Mouse (Mus musculus) v-Abl transformed pro-B cells (cell line): Measurements from ENCODE around the gene Rbpms2.

Experiments
- in situ Hi-C, 2 experiments: fragments of 400-800 bp; cut with MboI; formaldehyde crosslinking; loops; one replicate each; pipeline ENCODE4 v1.15.1; 2025; ENCODE audit not compliant: unreplicated experiment in 2 of 2

Rbpms2 gene

GRCm38 (mm10) chr9:65649997-65650396 lies 20.5 kb downstream of the Rbpms2 start:
- in situ Hi-C loops = loop anchor here in 1 of 2 experiments (25.0 kb wide), 1 partner anchor 138 kb away; the partner anchor contains the start of gene Ankdd1a

GRCm38 (mm10) chr9:65651957-65652356 lies 22.5 kb downstream of the Rbpms2 start:
- in situ Hi-C loops = loop anchor here in 1 of 2 experiments (25.0 kb wide), 1 partner anchor 140 kb away; the partner anchor contains the start of gene Ankdd1a

GRCm38 (mm10) chr9:65653741-65654140 lies 24.3 kb downstream of the Rbpms2 start:
- in situ Hi-C loops = loop anchor here in 1 of 2 experiments (25.0 kb wide), 1 partner anchor 141 kb away; the partner anchor contains the start of gene Ankdd1a

- in situ Hi-C loops = loop anchor here in 1 of 2 experiments (25.0 kb wide), 1 partner anchor 142 kb away; the partner anchor contains the start of gene Ankdd1a
Observed at GRCm38 (mm10) chr9:65654700-65655237, 25.3 kb downstream of the Rbpms2 start.

- in situ Hi-C loops = loop anchor here in 1 of 2 experiments (25.0 kb wide), 1 partner anchor 143 kb away; the partner anchor contains the start of gene Ankdd1a
Observed at GRCm38 (mm10) chr9:65655540-65655939, 26.1 kb downstream of the Rbpms2 start.

GRCm38 (mm10) chr9:65657218-65657617 lies 27.8 kb downstream of the Rbpms2 start:
- in situ Hi-C loops = loop anchor here in 1 of 2 experiments (25.0 kb wide), 1 partner anchor 145 kb away; the partner anchor contains the start of gene Ankdd1a

GRCm38 (mm10) chr9:65661029-65661428 lies 31.6 kb downstream of the Rbpms2 start:
- in situ Hi-C loops = loop anchor here (5.0 to 25.0 kb wide), 6 partner anchors 54 to 1314 kb away; partner anchors contain the start of genes Ankdd1a (in 2 of the 2) and Lactb (in 1 of the 2)

- in situ Hi-C loops = loop anchor here (5.0 to 25.0 kb wide), 6 partner anchors 54 to 1313 kb away; partner anchors contain the start of genes Ankdd1a (in 2 of the 2) and Lactb (in 1 of the 2)
Observed at GRCm38 (mm10) chr9:65661493-65661892, 32.0 kb downstream of the Rbpms2 start.

GRCm38 (mm10) chr9:65664163-65664562 lies 34.7 kb downstream of the Rbpms2 start:
- in situ Hi-C loops = loop anchor here (5.0 to 25.0 kb wide), 6 partner anchors 57 to 1311 kb away; partner anchors contain the start of genes Ankdd1a (in 2 of the 2) and Lactb (in 1 of the 2)

- in situ Hi-C loops = loop anchor here (10.0 to 25.0 kb wide), 3 partner anchors 154 to 1309 kb away; partner anchors contain the start of genes Ankdd1a (in 1 of the 2) and Lactb (in 1 of the 2)
Observed at GRCm38 (mm10) chr9:65666042-65666441, 36.6 kb downstream of the Rbpms2 start.

GRCm38 (mm10) chr9:65667701-65668100 lies 38.3 kb downstream of the Rbpms2 start, which contains the start of gene Oaz2:
TSS of gene Oaz2 (plus strand) at chr9:65668001.
- in situ Hi-C loops = loop anchor here (10.0 to 25.0 kb wide), 3 partner anchors 155 to 1307 kb away; partner anchors contain the start of genes Ankdd1a (in 1 of the 2) and Lactb (in 1 of the 2)

GRCm38 (mm10) chr9:65671431-65671931 lies 42.0 kb downstream of the Rbpms2 start:
- in situ Hi-C loops = loop anchor here in 1 of 2 experiments (25.0 kb wide), 1 partner anchor 159 kb away; the partner anchor contains the start of gene Ankdd1a

- in situ Hi-C loops = loop anchor here in 1 of 2 experiments (25.0 kb wide), 1 partner anchor 161 kb away; the partner anchor contains the start of gene Ankdd1a
Observed at GRCm38 (mm10) chr9:65672996-65673395, 43.5 kb downstream of the Rbpms2 start.

GRCm38 (mm10) chr9:65675461-65676357 lies 46.3 kb downstream of the Rbpms2 start:
- in situ Hi-C loops = no loop called here

GRCm38 (mm10) chr9:65676358-65677118 lies 47.1 kb downstream of the Rbpms2 start:
- in situ Hi-C loops = no loop called here

- in situ Hi-C loops = no loop called here
Observed at GRCm38 (mm10) chr9:65677119-65677462, 47.6 kb downstream of the Rbpms2 start.

GRCm38 (mm10) chr9:65679181-65679761 lies 49.8 kb downstream of the Rbpms2 start:
- in situ Hi-C loops = no loop called here

GRCm38 (mm10) chr9:65680938-65681633 lies 51.6 kb downstream of the Rbpms2 start:
- in situ Hi-C loops = no loop called here

GRCm38 (mm10) chr9:65681634-65681940 lies 52.1 kb downstream of the Rbpms2 start:
- in situ Hi-C loops = no loop called here
